Mouse (Mus musculus): Measurements from ENCODE around the gene Tns4.

Tns4 gene

DNA sequence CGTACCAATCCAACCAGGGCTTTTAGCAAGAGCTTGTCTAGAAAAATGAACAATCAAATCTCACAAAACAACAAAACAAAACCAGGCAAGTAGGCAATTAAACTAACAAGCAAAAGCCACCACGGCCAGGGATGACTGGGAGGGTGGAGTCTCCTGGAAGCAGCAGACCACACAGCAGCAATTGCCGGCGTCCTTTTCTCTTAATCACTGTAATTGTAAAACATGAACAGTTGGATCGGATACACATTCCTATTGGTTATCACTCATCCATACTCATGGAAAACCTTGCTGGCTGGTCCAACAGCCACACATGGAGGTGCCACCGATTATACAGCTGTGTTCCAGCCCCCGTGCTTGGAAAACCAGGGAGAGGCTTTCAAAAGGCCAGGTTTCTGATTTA, 28.8 kb upstream of the Tns4 start:
- DNase-seq = no peak

DNA sequence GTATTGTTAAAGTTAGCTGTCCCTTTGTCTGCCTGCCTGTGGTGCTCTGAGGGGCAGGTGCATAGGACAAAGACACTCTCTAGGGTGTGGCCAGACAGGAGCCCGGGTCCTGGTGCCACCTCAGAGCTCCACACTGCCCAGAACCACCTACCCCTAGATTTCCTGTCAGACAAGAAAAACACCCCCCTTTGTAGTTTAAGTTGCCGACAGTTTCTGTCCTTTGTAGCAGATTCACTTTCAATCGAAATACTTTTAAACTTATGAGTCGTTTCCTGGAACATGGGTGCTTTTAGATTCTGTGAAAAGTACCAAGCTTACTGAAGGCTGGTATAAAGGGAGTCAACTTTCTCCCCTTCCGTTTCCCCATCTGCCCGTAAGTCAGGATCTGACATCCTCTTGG, 26.8 kb upstream of the Tns4 start:
- no peak for DNase-seq

DNA sequence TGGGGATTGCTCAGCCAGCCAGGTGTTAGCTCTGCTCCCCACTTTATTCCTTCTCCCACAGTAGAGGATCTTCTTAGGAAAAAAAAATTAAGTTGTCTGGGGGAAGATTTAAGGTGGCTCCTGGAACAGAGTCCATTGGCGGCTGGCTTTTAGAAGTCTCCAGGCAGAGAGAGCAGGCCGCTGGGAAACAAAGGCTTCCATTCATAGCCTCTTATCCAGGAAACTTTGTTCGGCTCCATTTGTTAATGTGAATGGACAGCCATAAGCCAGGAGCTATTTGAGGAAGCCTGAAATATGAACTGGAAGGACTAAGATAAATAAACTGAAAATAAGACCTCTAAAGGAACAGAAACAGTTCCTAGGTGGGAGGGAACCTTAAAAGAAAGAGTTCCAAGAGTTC, 24.0 kb upstream of the Tns4 start:
- no peak for DNase-seq

DNA sequence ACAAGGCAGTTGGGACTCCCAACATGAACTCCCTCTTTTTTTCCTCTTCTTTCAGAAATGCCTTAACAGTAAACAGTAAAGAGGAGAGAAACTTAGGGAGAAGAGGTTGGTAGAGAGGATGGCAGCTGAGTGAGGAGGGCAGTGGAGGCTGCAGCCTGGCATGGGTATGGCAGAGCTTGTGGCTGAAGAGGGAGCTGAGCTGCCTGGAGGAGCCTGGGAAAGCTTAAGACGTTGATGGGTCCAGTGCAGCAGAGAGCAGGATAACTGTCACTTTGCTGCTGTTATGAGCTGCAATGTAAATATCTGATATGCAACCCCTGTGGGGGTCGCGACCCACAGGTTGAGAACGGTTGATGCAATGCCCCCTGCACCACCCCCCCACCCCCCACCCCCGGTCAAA, 23.6 kb upstream of the Tns4 start:
- no peak for DNase-seq

DNA sequence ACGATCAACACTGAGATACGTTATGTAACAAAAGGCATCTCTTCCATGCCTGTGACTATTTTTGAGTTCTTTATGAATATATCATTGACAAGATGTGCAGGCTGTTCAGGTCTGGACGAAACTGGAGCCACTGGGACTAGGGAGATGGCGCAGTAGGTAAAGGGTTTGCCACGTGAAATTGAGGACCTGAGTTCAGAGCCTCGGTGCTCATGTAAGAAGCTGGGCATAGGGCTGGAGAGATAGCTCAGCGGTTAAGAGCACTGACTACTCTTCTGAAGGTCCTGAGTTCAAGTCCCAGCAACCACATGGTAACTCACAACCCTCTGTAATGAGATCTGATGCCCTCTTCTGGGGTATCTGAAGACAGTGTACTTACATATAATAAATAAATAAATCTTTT, 22.5 kb upstream of the Tns4 start:
- DNase-seq = no peak

DNA sequence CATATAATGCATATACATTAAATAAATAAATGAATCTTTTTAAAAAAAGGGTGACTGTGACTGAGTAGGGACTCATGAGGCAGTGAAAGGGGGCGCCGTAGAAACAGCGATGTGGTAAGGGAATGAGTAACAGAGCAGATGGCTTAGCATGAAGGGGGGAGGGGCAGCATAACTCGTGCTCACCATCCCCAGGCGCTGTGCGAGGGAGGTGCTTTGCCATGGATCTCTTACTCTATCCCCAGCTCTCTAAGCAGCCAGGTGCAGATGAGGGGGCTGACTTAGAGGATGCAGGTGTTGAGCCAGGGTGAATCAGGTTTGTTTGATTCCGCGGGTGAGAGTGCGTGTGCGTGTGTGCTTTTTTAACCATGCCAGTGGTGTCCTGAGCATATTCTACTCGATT, 22.0 kb upstream of the Tns4 start:
- DNase-seq = no peak

DNA sequence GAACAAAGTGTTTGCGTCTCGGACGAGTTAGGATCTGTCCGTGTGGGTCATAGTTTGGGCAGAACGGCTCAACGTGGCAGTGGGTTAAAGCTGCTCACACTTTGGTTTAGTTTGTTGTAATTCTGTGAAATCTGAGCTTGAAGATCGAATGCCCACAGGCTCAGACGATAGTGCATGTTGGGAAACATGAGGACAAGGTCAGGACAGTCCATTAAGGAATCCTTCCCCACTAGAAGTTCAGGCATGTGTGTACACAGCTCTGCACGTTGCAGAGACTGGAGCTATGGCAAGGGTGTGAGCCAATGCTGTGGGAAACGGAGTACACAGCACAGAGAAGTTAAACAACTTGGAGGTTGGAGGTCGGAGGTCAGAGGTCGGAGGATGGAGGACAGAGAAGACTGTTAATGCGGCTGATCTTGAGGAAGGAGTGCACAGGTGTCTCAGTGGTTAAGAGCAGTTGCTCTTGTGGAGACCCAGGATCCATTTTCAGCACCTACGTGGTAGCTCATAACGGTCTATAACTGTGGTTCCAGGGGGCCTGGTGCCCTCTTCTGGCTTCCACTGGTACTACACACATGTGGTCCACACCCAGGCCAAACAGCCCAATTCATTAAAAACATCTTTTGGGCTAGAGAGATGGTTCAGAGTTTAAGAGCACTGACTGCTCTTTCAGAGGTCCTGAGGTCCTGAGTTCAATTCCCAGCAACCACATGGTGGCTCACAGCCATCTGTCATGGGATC, 21.4 kb upstream of the Tns4 start:
- no peak for DNase-seq

DNA sequence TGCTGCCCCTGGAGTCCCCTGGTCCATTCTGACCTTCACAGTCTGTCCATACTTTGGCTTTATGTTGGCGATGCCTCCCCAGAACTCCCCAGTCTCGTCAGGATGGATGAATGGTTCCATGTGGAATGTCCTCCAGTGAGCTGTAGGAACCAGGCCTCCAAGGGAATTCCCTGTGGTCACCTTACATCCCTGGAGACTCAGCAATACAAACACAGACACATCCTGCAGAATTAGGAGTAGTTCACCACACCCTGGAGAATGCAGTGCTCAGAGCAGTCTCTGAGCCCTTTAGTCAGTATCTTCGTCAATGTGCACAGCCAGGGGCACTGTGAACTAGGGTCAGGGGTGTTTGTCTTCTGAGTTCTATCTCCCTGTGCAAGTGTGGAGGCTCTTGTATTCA, 19.2 kb upstream of the Tns4 start:
- DNase-seq = no peak

DNA sequence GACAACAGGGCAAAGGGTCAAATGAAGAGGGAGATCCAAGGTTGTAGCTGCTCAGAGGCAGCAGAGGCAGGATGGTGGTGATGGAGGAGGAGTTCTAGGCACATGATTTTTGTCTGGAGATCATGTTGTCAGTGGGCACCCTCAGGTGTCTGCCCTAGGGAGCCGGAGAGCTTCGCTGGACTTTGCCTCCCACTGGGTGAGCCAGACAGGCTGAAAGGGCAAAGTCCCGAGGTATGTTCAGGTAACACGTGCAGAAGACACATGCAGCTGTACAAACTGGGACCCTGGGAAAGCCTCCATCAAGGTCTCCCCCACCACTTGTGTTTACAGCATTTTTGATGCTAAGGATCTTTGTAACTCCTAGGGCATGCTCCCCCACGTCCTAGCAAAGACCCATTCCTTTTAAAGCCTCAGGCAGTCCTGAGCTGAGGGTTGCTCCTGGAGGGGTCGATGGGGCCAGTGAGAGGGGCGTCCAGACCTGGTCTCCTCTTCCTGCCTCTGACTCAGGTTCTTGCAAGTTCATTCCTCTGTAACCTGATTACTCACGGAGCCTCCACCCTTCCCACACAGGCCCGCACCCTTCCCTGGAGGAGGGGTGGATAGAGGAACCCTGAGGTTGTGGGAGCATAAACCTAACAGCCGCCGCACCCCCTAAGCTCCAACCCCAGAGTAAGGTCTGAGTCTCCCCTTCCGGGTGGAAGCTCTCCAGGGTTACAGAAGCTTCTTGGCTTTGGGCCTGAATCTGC, 17.0 kb upstream of the Tns4 start:
- peak; percentile 77 to 82 for DNase-seq

DNA sequence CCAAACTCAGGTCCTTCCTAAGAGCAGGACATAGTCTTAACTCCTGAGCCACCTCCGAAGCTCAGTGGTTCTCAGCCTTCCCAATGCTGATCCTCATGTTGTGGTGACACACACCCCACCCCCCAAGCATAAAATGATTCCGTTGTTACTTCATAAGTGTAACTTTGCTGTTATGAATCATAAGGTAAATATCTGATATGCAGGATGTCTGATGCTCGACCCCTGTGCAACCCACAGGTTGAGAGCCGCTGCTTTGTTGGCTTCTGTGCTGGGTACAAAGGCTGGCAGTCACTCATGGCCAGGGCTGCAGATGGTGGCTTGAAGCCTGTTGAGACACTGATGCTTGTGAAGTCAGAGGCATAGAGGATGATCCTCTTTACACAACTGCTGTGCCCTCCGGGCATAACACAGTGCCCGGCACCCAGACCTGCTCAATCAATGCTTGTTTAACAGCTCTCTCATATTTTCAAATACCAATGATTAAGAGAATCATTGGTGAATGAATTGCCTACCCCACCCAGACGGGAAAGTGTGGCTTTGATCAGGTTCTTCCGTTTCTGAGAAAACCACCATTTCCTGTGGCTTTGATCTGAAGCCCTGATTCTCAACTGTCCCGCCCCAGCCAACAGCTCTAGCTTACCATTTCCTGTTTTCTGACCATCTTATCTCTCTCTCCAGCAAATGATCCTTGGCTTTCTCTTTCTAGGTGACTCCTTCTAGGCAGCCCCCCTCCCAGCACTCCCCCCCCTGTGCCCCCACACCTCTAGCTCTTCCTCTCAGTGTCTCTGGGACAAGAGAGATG, 15.7 kb upstream of the Tns4 start:
- no peak for DNase-seq

DNA sequence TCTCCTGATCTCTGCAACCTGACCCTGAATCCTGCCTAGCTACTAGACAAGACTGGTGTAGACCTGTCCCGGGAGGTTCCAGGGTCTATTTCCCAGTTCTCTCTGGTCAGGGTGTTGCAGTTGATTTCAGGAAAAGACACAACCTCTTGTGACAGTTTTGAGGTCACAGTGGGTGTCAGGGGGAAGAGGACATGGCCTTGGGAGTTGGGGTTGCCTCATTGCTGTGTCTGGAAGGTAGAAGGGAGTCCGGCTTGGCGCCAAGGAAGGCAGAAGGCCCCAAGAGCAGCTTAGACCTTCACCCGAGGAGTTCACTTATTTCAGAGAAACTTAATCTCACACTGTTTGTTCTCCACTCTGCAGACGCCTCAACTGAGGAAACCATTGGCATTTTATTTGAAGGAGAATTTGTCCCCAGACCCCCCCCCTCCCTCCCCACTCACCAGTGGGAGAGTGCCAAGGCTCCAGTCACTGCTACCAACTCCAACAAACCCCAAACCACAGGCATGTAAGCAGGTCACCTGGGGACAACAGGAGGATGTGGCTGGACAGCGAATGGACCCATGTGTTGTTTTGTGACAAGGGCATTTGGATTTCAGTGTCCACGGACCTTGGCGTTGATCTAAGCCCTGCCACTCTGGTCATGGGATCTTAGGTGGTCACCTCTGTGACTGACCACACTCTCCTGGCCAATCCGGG, 13.6 kb upstream of the Tns4 start:
- no peak for DNase-seq

DNA sequence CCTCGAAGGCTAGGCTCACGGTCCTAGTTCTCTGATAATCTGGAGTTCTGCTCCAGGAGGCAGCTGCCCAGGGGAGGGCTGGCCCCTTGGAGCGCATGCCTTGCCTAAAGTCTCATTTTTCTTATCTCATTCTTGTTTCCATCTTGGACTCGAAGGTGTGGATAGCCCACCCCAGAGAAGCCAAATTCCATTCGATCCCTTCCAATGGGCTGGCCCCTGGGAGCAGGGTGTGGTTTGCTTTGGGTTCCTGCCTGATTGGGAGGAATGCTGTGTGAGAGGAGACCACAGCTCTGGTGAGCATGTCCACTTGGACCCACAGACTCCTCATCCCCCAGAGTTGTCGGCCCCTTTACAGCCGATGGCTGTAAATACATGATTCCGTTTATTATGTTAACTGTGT, 12.6 kb upstream of the Tns4 start:
- no peak for DNase-seq

DNA sequence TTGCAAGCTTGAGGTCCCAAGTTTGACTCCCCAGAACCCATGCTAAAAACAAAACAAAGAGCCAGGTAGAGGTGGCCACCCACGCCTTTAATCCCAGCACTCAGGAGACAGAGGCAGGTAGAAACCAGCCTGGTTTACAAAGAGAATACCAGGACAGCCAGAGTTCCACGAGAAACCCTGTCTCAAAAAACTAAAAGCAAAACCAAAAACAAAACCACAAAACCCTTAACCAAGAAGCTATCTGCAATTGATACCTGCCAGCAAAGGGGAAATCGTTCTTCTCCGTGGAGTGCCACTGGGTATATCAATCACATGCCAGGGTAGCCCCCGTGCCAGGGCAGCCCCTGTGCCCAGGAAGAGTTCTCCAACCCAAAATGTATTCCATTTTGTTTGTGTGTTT, 11.1 kb upstream of the Tns4 start:
- no peak for DNase-seq

DNA sequence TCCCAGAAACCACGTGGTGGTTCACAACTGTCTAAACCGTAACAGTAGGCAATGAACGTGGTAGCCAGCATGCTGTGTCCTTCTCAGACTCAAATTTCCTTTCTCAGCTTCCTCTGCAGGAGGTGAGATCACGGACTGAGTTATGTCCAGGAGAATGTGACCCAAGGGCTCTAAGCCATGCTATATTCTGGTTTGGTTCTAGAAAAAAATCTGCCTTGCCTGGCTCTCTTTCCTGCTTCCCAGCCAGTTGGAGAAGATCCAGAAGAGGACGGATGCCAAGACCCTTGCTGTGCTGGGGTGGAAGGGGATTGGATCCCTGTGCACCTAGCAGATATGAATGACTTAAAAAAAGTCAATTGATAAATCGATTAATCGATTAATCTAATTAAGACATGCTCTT, 10.4 kb upstream of the Tns4 start:
- DNase-seq = peak; percentile 18 to 34

DNA sequence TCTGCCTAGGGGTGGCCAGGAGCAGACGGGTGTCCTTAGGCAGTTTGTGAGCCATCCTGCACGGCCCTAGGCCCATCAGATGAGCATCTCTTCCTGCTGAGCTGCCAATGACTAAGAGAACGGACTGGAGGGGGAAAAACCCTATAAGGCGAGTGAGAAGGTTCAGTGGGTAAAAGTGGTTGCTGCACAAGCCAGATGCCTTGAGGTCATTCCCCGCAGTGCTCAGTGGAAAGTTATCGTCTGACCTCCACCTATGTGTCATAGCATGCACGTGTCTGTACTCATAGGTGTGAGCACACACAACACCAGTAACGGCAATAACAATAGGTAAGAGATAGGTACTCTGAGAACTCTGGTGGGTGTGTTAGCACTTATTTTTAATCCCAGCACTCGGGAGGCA, 9.8 kb upstream of the Tns4 start:
- no peak for DNase-seq

DNA sequence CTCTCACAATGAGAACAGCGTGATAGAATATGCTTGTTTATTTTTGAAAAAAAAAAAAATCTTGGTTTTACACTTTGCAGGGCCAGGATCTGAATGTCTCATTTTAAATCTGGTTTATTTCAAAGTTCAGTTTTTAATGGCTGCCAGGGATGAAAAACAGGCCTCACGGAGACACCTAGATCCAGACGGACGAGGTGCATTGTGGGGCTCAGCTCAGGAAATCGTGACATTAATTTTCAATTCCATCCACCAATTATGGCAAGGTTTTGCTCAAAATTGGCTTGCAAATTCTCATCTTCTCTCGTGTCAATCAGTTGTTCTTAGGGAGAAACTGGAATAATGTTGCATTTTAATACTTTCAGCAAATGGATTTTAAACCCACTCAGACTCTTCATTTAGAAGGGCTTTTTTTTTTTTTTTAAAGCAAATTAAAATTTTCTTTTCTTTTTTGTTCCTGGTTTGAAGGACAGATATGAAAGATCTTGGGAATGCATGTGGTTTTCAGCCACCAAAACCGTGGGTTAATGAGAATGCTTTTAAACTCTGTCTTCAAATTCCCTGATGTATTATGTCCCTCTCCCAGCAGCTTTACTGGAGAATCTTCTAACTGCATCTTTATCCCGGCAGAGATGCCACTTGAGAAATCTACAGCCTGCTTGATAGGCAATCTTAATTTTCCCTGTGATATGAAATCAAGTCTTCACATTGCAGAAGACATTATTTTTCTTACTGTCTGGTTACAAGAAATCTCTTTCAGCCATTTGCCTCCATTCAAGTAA, 8.1 kb upstream of the Tns4 start:
- no peak for DNase-seq

DNA sequence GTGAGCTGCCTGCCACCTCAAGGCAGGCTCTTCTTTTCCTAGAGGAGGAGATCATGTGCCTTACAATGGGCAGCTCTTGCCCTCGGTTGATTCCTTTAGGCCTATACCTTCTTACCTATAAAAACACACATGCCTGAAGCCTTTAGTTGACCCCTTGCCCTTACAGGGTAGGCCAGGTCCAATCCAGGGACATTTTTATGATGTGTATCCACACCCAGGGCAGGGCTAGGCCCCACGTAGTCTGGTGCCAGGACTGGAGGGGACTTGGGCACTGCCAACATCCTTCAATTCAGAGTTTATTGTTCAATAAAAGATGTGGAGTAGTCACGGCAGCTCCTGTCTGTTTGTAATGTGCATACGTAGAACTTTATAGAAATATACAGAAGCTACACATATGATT, 7.3 kb upstream of the Tns4 start:
- DNase-seq = no peak

DNA sequence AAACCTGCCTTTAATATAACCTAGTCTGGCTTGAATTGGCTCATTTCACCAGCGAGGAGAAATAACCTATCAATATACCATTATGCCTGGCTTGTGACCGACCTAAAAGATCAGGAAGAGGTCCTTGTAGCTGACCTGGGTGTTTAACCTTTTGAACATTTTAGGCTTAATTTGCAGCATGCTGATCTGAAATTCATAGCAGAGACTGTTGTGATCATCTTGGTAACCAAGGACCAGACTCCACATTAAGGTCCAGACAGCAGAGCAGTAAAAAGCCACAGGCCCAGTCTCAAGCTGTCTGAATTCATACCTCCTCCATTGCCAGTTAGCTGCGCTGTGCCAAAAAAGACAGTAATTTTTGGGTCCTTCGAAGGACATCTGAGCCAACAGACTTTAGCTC, 6.7 kb upstream of the Tns4 start:
- no peak for DNase-seq

DNA sequence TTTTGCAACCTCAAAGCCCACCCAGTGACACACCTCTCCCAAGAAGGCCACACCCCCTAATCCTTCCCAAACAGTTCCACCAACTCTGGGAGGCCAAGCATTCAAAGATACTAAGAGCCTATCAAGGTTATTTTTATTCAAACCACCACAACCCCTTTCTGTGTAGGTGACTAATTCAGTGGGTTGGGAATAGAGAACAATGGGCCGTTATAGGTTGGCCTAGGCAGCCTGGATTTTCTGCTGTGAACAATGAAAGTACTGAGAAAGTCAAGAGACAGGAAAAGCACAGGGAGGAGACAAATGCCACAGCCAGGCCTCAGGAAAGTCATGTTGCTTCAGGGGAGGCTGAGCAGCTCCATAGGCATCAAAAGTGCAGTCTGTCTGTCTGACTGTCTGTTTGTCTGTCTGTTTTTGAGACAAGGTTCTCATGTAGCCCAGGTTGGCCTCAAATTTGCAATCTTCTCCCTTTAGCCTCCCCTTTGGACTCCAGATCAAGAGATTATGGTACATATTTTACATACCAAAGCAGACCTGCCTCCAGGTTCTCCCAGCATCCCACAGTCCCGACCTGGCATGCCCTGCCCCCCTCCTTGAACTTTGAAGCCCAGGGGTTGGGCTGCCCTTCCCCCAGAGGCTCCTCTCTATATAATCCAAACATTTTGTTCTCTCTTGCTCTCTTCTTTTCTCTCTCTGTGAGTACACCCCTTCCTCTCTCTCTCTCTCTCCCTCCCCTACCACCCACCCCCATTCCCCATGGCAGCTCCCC, 6.0 kb upstream of the Tns4 start:
- DNase-seq = no peak

DNA sequence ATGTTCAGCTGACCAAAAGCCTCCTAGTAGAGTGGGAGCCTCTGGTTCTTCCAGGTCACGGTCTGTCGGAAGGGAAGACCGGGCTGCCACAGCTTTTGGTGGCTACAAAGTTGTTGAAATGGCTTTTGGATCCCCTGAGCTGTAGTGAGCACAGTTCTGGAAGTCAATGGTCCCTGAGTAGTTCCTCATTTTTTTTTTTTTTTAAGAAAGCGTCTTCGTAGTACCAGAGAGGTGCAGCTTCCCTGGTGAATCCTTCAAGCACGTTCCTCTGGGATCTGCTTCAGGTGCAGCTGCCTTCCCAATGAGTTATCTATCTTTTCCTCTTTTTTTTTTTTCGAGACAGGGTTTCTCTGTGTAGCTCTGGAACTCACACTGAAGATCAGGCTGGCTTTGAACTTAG, 4.6 kb upstream of the Tns4 start:
- no peak for DNase-seq

DNA sequence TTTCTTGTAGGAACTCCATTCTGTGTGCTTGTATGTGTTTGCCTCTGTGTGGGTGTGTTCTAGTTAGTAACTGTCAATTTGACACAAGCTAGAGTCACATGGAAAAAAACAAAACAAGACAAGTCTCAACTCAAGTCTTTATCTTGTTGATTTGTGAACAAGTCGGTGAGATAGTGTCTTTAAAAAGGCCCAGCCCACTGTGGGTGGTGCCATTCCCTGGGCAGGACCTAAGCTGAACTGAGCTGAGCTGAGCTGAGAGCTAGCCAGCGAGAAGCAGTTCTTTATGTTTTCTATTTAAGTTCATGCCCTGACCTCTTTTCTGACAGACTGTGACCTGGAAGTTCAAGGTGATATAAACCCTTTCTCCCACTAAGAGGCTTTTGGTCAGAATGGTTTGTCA, 2.6 kb upstream of the Tns4 start:
- no peak for DNase-seq

DNA sequence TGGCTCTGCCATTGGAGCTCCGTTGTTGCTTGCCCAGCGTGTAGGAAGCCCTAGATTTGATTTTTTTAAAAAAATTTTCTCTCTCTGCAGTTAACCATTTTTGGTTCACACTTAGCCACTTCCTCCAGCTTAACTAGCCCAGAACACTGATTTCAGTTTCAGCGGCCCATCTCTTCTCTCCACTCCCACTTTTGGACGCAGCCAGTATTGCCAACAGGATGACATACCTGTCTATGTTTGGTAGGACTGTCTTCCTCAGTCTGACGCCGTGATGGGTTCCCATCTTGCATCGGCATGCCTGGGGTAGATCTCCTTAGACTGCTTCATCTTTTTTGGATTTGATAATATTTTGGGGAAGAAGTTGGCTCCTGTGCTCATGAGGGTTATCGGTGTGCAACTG, 1.3 kb upstream of the Tns4 start:
- no peak for DNase-seq
